Mouse (Mus musculus) testis, adult 2 months (tissue): ENCODE measurements around the gene Pmp22.

ENCODE experiments used
- CTCF ChIP-seq: fragments of 200-500 bp; IDR thresholded peaks from 2 replicates; pipeline ENCODE4 v1.5.1; 2012; ENCODE audit warnings: low read depth, mild to moderate bottlenecking, inconsistent platforms, low read length, moderate library complexity; ENCODE audit not compliant: control insufficient read depth, insufficient read depth, insufficient replicate concordance
- POLR2A ChIP-seq: fragments of 200-500 bp; IDR thresholded peaks from 2 replicates; pipeline ENCODE4 v1.6.1; 2012; ENCODE audit warnings: low read depth, mild to moderate bottlenecking, inconsistent platforms, low read length, moderate library complexity; ENCODE audit not compliant: control insufficient read depth

- TF ChIP-seq POLR2A: no peak
- no peak for TF ChIP-seq CTCF
Measured at GRCm38 (mm10) chr11:63162806-63163205, 34.0 kb downstream of the Pmp22 start.
